Mouse (Mus musculus) hindbrain, embryonic 10.5 days (tissue): ENCODE measurements at regions not wholly inside any gene's neighbourhood (a gene's known extent, or its start where the extent isn't known, plus 50 kb on each side); places are given as distances from the start of the nearest gene placed in this dataset.

Source experiments
- DNase-seq: peaks from one replicate; pipeline ENCODE4 v3.0.0-alpha.2; 2017; ENCODE audit warnings: low spot score
- H3K27ac ChIP-seq: fragments of 300-500 bp; sonication (generic); 2 replicates; pipeline ENCODE4 v1.5.1; 2016; ENCODE audit warnings: mild to moderate bottlenecking, moderate library complexity
- H3K27me3 ChIP-seq: fragments of 300-500 bp; sonication (generic); 2 replicates; pipeline ENCODE4 v1.6.1; 2016; ENCODE audit warnings: mild to moderate bottlenecking; ENCODE audit not compliant: poor library complexity, insufficient read depth, severe bottlenecking
- H3K36me3 ChIP-seq: fragments of 300-500 bp; sonication (generic); 2 replicates; pipeline ENCODE4 v1.6.1; 2016; ENCODE audit warnings: mild to moderate bottlenecking, moderate library complexity
- H3K4me1 ChIP-seq: fragments of 300-500 bp; sonication (generic); replicated peaks from 2 replicates; pipeline ENCODE4 v1.6.1; 2016; ENCODE audit warnings: mild to moderate bottlenecking
- H3K4me3 ChIP-seq: fragments of 300-500 bp; sonication (generic); 2 replicates; pipeline ENCODE4 v1.5.1; 2016; ENCODE audit warnings: mild to moderate bottlenecking, moderate library complexity
- H3K9me3 ChIP-seq: fragments of 300-500 bp; sonication (generic); 2 replicates; pipeline ENCODE4 v1.6.1; 2016; ENCODE audit warnings: mild to moderate bottlenecking, moderate library complexity
- WGBS: fragments of 180-500 bp; shearing (Covaris S2); methylation state at CpG from one replicate; pipeline ENCODE4 v1.1.7; 2016; 5-methylcytosine and 5-hydroxymethylcytosine counted together
- microRNA counts: library from miRNA; unstranded; fragments of <30 nt; microRNA quantifications from one replicate; lab custom pipeline; 2017

DNA sequence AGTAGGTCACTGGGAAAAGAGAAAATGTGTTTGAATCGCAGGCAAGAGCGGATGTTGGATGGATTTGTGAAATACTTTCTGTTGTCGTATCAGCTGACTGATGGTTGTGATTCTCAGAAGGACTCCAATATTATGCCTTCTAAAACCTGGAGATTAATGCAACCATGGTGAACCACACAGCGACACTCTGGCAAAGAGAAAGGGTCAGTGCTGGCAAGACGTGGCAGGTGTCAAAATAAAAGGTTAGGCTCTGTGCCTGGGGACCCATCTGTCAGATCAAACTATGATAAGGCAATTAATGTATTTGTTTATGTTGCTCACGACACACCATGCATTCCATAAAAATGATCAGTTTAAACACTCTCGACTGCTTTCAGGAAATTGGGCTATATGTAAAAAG, 50.0 kb upstream of the Dpyd start:
- DNase-seq, result no peak
- H3K27me3 ChIP-seq, result no peaks in the 10 kb centered on the region
- 64% methylated on average over 7 of the region's 7 CpGs for WGBS
- no peaks in the 10 kb centered on the region for H3K36me3 ChIP-seq
- no peaks in the 10 kb centered on the region for H3K4me1 ChIP-seq
- H3K27ac ChIP-seq, result no peak overlapping the region
- no peak overlapping the region for H3K4me3 ChIP-seq
- H3K9me3 ChIP-seq, result no peaks in the 10 kb centered on the region

MicroRNAs encoded in the stretch of these regions (microRNA counts, 519-probe panel; counts per million panel counts)
- 3,243 counts per million, percentile 83 among the panel's probes with 10 or more counts for microRNA mmu-miR-137 (lab: Ali Mortazavi, UCI)
